Mouse (Mus musculus): ENCODE measurements around the gene Creg1. TPM values are rescaled to one million over a fixed set of nuclear protein-coding genes. Genes with fewer than 3 reads are reported as not detected.
"Not testable (repeated sequence)": the region's sequence is repeated elsewhere in the genome, so short reads cannot be mapped to it uniquely, and the experiment has no call there.

Creg1 gene
- polyA plus RNA-seq, 1 experiment = 63.9 TPM

DNA sequence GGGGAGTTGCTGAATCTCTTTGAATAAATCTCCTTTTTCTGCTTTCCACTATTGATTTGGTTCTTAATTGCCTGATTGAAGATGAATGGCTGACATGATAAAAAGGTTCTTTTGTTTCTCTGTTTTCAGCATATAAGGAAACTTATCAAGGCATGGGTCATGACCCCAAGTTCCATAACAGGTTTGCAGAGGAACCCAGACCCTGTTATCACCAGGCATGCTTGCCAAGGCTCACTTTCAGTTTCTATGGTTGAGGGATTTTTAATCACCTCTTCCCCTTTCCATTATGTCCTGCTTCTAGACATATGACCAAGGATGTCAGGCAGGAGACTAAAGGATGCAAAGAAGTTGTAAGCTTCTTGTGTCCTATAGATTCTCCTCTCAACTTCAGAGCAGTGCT, 12.4 kb upstream of the Creg1 start:
- DNase-seq (ENCODE audit: low spot score) = no peak

DNA sequence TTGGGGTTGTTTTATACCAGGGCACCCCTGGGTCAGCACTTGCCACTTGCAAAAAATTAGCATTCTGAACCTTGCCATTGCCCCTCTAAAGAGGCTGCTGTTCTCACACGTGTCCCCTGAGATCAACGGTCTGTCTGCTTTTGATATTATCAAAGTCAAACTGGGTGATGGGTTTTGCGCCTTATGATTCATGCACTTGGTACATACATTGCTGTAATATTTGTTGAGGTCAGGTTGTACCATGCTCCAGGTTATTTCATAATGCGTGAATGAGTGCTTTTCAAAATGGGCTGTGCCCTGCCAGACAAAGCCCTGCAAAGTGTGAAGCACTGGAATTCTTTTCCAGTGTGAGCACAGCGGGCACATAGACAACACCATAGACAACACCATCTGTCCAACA, 11.7 kb upstream of the Creg1 start:
- no peak for DNase-seq (ENCODE audit: low spot score)

DNA sequence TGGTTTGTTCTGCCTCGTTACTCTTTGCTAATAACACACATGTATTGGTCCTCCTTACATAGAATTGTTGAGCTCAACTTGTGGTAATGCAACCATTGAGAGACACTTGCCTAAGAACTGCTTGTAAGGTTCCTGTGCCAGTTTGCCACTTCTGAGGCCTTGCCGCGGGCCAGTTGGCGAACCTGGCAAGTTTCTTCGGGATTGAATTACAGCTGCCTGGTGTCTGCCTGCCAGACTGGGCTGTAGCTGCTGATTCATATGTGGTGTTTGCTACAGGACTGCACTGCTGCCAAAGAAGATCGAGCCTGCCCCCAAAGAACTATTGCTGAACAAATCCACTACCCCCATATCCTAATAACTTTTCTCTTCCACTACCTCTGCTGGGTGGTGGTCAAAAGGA, 9.3 kb upstream of the Creg1 start:
- no peak for DNase-seq (ENCODE audit: low spot score)

DNA sequence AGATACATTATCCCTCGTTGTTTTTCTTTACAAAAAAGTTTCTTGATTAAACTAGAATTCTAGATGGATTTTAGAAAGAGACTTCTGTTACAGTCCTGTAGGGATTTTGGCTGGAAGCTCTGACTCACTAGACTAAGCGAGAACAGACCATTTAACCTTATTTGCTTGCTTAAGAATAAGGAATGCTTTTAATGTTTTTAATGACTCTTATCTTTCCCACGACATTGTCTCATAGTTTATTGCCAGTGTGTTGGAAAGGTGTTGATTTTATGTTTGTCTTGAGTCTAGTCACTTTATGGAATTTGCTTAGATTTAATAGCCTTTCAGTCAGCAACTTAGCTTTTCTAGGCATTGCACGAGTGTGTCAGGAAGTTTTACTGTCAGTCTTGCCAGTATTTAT, 8.4 kb upstream of the Creg1 start:
- no peak for DNase-seq (ENCODE audit: low spot score)

DNA sequence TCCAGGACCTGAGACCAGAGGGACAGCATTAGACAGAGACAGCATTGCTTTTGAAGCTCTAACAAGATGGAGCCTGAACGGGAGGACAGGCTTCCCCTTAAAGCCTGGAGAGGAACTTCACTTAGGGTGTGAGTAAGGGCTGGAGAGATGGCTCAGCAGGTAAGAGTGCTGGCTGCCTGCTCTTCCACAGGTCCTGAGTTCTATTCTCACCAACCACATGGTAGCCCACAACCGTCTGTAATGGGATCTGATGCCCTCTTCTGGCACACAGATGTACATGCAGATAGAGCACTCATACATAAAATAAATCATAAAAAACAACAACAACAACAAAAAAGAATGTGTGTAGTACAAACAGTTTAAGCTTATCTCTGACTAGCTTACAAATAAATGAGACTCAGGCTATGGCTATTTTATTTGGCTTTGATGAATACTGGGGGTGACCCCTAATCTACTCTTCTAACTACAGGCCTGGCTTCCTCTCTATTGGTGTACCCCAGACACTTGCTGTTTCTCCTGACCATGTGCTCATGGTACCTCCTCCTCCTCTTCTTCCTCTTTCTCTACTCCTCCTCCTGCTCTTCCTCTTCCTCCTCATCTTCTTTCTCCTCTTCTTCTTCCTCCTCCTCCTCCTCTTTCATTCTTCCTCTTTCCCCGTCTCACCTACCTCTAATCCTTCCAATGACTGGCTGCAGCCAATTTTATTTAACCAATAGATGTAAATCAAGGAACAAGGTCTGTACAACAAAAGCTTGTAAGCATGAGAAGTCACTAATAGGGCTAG, 1.8 kb upstream of the Creg1 start:
- no peak for DNase-seq (ENCODE audit: low spot score)

DNA sequence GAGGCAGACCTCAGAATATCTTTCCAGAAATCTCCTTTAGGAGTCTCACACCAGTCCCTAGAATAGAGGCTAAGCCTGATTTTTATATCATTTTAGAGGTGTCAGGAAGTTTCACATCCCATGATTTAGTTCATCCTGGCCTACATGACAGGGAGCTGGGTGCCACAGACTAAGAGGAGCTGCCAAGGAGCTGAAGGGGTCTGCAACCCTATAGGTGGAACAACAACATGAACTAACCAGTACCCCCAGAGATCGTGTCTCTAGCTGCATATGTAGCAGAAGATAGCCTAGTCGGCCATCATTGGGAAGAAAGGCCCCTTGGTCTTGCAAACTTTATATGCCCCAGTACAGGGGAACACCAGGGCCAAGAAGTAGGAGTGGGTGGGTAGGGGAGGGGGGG, 1.0 kb upstream of the Creg1 start:
- DNase-seq (ENCODE audit: low spot score) = not testable (repeated sequence)

DNA sequence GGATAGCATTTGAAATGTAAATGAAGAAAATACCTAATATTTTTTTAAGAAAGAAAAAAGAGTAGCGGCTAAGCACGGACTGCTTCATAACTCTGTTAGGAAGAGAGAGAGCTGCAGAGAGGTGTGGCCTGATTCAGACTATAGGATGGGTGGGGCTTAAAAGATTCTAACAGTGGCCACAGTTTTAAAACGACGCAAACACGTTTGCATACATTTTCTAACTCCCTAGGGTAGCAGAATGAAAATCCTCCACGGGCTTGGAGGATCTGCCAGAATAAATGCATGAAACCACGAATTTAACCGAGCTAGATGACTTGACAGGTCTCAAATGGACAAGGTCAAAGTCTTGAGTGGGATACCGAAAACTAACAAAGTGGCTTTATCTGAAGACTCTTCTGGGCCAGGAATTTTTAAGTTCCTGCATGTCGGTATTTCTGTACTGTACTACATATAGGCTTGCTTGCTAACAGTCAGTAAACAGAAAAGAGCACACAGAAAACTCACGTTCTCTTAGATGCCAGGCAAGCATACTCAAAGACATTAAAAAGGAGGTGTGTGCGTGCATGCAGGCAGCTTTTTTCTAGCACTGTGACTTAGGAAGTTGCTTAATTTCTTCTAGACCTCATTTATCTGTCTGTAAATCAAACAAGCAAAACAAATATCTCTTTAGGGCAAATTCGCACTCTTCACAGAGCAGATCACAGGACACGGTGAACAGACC, 472 bp upstream of the Creg1 start:
- no peak for DNase-seq (ENCODE audit: low spot score)

DNA sequence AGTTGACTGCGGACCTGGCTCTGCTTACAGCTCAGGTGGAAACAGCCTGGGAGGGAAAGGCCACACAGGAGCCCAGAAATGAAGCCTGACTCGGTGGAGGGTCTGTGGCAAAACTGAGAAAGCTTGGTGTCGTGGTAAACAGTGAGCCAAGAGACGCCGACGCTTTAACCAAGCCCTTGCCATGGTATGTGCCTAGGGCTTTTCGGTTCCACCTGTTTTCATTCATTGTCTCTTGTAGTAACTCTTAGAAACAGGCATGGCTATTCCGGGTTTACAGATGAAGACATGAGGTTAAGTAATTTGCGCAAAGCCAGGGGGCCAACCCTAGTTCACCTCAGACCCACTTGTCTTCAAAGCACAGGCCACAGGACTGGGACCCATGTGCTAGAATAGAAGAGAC, 1.0 kb downstream of the Creg1 start:
- DNase-seq (ENCODE audit: low spot score) = no peak

DNA sequence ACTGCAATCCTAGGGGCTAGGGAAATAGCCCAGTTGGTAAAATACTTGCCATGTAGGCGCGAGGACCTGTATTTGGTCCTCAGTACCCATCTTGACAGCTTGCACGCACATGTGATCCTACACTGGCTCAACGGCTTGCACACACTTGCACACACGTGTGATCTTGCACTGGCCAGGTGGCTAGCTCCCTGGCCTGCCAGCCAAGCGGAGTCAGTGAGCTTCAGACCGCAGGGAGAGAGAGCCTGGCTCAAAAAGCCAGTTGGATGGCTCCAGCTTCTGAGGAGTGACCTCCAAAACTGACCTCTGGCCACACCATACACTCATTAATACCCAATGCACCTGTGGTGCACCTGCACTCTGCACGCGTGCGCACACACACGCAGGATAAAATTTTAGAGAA, 1.5 kb downstream of the Creg1 start:
- DNase-seq (ENCODE audit: low spot score) = no peak

DNA sequence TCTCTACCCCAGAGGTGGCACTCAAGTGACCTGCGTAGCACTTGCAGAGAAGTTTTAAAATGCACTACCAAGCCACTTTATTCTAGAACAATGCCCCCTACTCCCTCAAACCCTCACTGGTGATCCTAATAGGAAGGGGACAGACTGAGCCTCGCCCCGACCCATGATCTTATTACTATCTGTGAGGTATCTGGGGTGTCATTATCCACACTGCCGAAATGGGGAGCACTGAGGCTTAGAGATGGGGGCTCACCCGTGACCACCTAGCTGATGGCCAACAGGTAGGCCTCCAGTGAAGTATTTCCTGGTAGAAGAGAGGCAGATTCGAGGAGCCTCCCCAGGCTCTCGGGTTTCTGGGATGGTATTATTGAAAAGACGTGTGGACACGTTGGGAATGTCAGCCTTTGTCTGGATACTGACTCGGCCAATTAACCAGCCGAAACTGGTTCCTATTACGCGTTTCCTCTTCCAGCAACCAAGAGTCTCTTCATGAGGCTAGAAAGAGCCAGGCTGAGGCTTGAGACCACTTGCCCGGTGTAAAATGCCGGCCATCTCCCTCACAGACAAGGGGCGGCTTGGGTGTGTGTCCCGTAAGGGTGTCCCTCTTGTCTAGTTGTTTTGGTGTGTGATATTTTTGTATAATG, 2.2 kb downstream of the Creg1 start:
- no peak for DNase-seq (ENCODE audit: low spot score)

DNA sequence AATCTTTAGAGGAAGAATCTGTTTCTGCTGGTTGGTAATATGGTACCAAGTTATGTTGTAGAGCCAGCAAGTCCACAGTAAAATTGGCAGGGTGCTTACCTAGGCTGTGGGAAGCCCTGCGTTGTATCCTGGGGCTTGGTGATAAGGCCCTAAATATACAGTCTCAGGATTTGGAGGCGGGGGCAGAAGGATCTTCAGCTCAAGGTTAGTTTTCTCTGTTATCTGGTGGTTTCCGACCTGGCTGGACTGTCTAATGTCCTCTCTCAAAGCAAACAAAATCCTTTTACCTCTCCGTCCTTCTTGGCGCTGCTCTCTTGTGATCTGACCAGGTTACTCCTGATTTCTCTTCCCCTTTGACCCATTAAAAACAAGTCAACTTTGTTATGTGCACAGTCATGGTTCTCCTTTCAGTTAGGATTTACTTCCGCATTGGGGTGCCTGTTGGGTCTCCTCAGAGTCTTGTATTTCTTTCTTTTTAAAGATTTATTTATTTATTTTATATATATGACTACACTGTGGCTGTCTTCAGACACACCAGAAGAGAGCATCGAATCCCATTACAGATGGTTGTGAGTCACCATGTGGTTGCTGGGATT, 2.8 kb downstream of the Creg1 start:
- DNase-seq (ENCODE audit: low spot score) = no peak

DNA sequence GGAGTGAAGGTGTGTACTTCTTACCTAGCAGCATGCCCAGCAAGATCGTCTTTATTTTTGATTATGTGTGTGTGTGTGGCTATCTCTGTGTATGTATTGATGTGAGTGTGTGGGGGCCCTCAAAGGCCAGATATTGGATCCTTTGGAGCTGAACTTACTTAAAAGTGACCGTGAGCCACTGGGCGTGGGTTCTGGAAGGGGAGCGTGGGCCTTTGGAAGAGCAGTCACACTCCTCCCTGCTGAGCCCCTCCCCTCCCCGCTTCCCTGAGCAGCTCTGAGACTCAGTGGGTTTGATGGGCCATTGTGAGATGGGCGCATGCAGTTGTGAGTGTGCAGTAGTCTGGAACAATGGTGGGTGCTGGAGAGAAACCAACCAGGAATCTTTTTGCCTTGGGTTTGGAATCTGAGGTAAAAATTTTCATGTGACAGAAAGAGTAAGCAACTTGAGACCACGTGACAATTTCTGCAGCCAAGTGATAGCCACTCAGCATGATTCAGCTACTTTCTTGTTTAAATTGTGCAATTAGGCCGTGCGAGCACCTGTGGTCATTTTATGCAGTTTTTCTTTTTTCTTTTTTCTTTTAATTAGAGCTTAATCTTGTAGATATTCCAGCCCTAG, 5.5 kb downstream of the Creg1 start:
- DNase-seq (ENCODE audit: low spot score) = no peak

DNA sequence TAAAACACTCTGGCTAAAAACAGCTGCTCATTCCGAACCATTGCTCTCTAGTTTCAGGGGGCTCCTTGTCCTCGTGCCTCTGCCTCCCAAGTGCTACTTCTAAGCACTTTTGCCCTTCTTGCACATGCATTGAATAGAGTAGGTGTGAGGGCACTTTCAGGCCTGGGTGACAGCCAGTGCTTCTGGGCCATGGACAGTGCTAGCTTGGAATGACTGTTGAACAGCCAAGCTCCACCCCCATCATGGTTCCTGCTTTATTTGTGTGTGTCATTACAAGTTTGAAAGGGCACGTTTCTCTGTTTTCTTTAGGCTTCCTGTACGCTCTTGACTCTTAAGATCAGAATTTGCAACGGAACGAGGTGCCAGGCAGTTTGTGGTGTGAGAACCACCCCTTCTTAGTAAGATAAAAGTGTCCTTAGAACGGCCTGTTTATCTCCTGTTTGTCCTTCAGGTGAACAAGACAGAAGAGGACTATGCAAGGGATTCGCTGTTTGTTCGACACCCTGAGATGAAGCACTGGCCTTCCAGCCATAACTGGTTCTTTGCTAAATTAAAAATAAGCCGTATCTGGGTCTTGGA, 6.7 kb downstream of the Creg1 start:
- no peak for DNase-seq (ENCODE audit: low spot score)

DNA sequence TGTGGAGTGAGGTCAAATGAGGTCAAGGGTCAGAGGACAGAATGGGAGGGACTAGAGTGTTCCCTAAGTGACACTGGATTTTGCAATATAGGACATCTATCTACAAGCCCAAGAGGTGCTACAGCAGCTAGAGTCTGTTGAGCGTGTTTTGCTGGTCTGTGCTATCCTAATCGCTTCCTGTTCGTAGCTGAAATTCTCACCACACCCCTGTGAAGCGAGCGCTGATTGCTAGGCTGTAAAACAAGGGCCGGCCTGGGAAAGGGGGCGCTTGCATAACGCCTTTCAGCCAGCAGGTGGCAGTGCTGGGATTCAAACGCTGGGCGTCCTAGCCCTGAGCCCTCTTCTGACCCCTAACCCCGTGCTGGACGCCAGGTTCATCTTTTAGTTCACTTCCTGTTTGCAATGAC, 7.9 kb downstream of the Creg1 start:
- peak; percentile 61 for DNase-seq (ENCODE audit: low spot score)

DNA sequence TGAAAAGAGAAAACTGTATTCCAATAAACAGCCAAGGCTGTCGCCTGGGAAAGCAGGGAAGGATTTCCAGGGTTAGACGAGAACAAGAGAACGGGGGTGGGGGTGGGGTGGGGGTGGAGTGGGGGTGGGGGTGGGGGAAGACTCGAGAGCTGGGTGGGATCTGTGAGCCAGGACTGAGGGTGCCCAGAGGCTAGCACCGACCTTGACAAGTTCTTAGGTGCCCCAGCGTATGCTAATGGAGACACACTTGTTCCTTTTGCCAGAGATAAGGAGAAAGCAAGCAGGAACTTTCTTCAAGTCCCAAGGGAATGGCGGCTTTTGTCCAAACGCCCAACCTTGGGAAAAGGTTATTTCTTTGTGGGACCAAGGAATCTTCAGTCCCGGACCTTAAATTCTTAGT, 8.5 kb downstream of the Creg1 start:
- no peak for DNase-seq (ENCODE audit: low spot score)

DNA sequence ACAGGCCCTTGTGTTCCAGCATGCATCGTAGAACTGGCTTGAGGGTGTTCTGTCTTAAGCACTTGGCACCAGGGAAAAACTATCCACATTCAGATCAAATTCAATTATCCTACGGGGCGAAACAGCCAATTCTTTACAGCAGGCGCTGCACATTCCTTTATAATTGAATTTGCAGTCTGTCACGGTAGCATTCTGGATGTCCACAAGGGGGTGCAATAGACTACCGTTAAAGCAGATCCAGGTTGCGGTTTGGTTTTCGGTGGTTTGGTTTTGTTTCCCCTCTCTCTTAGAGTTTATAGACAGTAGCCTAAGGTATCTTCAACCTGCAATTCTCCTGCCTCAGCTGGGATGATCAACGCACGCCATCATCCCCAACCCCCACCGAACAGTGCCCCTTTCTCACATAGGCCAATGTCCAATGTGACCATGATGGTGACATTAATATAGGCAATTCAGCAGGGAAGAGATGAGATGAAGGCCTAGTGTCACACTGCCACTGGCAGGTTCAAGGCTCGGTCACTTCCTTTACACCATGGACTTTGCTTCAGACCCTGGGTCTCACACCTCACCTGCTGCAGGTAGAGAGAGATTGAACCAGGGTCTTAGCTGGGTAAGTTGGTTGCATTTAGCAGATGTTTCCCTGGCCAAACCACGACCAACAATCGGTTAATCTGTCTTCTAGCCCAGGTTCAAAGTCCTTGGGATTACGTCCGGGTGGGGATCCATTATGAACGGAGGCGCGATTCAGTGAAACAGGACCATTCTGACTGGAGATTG, 12.2 kb downstream of the Creg1 start:
- no peak for DNase-seq (ENCODE audit: low spot score)

DNA sequence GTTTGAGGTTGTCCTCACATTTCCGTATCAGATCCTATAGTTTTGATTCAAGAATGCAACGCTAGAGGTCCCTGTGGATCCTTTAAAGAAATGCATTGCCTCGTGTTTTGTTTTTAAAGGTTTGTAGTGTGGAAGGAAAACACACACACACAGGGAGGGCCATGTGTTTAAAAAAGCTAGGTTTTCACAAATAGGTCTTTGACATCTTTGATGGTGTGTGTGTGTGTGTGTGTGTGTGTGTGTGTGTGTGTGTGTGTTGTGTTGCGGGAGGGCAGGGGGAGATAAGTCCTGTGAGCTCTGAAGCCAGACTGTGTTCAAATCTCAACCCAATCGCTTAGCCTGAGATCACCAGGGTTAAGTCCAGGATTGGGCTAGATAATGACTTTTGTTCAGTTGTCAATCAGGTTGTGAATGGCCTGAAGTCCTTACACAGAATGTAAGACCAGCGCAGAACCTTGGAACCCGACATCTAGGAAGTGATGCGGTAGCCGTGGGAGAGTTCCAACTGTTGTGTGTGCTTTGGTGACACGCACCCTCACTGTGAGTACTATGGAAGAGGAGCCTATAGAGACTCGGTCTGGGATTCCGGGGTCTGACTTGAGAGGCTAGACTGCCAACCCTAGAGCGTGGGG, 16.5 kb downstream of the Creg1 start:
- no peak for DNase-seq (ENCODE audit: low spot score)

DNA sequence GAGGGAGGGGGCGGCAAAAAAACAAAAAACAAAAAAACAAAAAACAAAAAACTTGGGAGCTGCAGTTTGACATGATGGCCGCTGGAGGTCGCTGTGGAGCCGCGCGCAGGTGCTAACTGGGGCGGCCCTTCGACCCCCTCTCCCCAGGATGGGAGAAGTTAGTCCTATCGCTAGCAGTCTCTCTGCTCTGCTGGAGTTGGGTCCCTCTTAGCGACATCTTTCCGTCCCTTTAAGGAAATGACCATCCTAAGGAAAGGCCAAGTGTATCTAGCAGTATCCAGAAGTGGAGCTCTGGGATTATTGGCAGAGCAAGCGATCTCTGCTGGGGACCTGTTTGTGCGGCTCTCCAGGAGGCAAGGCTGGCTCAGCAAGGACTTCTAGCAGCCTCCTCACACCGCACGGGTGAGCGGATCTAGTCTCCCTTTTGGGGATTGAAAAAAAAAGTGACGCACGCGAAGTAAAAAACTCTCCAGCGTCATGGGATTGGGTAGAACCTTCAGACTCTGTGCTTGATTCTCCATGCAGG, 17.1 kb downstream of the Creg1 start:
- no peak for DNase-seq (ENCODE audit: low spot score)

DNA sequence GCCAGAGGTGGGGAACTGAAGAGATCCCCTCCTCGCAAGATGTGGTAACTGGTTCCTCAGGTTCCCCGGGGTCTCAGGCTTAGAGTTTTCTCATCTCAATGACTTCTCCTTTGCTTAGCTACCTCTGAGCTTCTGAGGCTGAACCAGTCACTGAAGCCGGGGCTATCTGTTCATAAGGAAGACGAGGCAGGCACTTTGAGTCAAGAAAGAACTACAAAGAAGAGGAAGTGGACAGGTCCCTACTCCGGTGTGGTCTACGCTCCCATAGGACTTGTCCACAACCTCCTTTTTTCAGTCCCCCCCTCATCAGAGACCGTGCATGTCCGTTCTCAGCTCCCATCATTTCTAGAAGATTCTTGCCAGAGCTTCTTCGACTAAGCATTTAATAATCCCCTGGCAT, 17.9 kb downstream of the Creg1 start:
- DNase-seq (ENCODE audit: low spot score) = no peak

DNA sequence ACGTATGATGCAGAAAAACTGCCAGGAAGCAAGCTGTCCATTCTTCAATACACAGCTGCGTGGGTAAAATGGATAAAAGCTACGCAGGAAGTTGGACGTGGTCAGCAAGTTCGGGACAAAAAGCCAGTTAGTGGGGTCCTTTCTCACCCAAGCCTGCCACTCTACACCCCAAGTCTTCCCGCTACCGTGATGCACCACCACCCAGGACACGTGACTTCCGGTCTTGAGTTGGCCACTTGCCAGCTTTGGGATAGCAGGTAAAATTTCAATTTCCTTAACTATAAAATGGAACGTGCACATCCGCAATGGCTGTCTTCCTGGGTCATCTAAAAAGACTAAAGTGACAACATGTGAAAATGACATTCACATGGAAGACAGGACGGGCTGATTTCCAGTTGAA, 18.4 kb downstream of the Creg1 start:
- no peak for DNase-seq (ENCODE audit: low spot score)

Data from urinary bladder, adult 2 months (tissue).